Mouse (Mus musculus) retina, postnatal 7 days (tissue): Measurements from ENCODE around the gene Gm17018.

ENCODE experiments used
- DNase-seq: peaks from one replicate; pipeline ENCODE4 v3.0.0-alpha.2; 2012; ENCODE audit warnings: low read depth, low spot score

Gm17018 gene

GRCm38 (mm10) chr19:45622144-45622543, 61.7 kb downstream of the Gm17018 start:
- no peak for DNase-seq

GRCm38 (mm10) chr19:45623710-45624109, 63.3 kb downstream of the Gm17018 start:
- no peak for DNase-seq

GRCm38 (mm10) chr19:45627036-45627435, 66.6 kb downstream of the Gm17018 start:
- no peak for DNase-seq

- DNase-seq: no peak
Observed at GRCm38 (mm10) chr19:45628649-45629048, 68.2 kb downstream of the Gm17018 start.

- DNase-seq: no peak
Observed at GRCm38 (mm10) chr19:45629219-45629618, 68.8 kb downstream of the Gm17018 start.
